ENCODE assay signal across 26 mouse cellular contexts in the genomic region with DNA sequence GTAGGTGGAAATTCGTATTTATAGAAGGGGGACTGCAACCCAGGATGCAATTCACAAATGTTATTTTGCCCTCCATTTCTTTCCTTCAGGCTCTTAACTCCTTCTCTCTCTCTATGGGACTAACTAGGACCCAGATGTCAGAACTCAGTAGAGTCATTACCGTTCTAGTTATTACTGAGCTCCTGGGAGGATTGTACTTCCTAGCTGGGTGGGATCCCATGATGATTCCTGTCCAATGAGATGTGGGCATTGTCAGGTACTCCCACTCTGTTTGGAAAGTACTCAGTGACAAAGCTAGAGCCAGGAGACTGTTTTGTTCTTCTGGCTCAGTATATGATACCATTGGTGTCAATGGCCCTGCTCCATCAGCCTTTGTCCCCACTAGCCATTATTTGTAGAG.
"Had no signal": no experiment of that assay in that cellular context is flagged by ENCODE, and none has a peak within 500 bp of the region (broad histone marks: within the 10 kb centered on the region; RNA-seq: fewer than 3 reads in every experiment).

No protein-coding gene starts in this region.

- H3K27ac ChIP-seq: embryonic facial prominence, embryonic 12.5 days; embryonic facial prominence, embryonic 13.5 days; forebrain, embryonic 10.5 days; forebrain, embryonic 12.5 days; forebrain, embryonic 13.5 days; forebrain, embryonic 15.5 days; gastrocnemius, adult 2 months; heart, adult 2 months; heart, embryonic 10.5 days had no signal

- ATAC-seq: forebrain, embryonic 13.5 days; forebrain, embryonic 14.5 days; forebrain, embryonic 15.5 days; forebrain, embryonic 16.5 days; forebrain, postnatal 0 days had no signal

- H3K9ac ChIP-seq: embryonic facial prominence, embryonic 12.5 days; embryonic facial prominence, embryonic 13.5 days; forebrain, embryonic 12.5 days; forebrain, embryonic 13.5 days; forebrain, embryonic 15.5 days; forebrain, postnatal 0 days had no signal

- H3K9me3 ChIP-seq: embryonic facial prominence, embryonic 12.5 days; embryonic facial prominence, embryonic 13.5 days; forebrain, embryonic 10.5 days; forebrain, embryonic 12.5 days; forebrain, embryonic 13.5 days; forebrain, embryonic 15.5 days; heart, embryonic 10.5 days had no signal

- DNase-seq: cerebellum, adult 8-10 months; cerebellum, adult 9-10 months; cerebellum, adult 9-11 months; cerebellum, postnatal 10 days; cerebellum, postnatal 14 days; cerebellum, postnatal 25 days; cerebellum, postnatal 36 days; embryo, embryonic 11 days; forebrain, postnatal 0 days; gastrocnemius, adult 2 months; gastrocnemius, postnatal 10 days; gastrocnemius, postnatal 14 days; gastrocnemius, postnatal 25 days; gastrocnemius, postnatal 36 days; heart, adult 18-20 months; heart, adult 2 months had no signal

- H3K27me3 ChIP-seq: embryonic facial prominence, embryonic 12.5 days; forebrain, embryonic 12.5 days; forebrain, embryonic 13.5 days; forebrain, embryonic 15.5 days had no signal

- H3K4me3 ChIP-seq: embryonic facial prominence, embryonic 12.5 days; embryonic facial prominence, embryonic 13.5 days; erythroblast, embryonic 14.5 days; forebrain, embryonic 10.5 days; forebrain, embryonic 12.5 days; forebrain, embryonic 13.5 days; forebrain, embryonic 15.5 days; gastrocnemius, adult 2 months; heart, adult 2 months; heart, embryonic 10.5 days had no signal

- H3K4me1 ChIP-seq: forebrain, embryonic 12.5 days; heart, embryonic 10.5 days had no signal

- H3K4me2 ChIP-seq: embryonic facial prominence, embryonic 12.5 days; embryonic facial prominence, embryonic 13.5 days; forebrain, embryonic 12.5 days; forebrain, embryonic 13.5 days; forebrain, embryonic 15.5 days had no signal

- H3K36me3 ChIP-seq: embryonic facial prominence, embryonic 12.5 days; embryonic facial prominence, embryonic 13.5 days; forebrain, embryonic 10.5 days; forebrain, embryonic 12.5 days; forebrain, embryonic 15.5 days; heart, embryonic 10.5 days had no signal
